Mouse (Mus musculus) kidney, embryonic 16.5 days (tissue): Measurements from ENCODE around the gene Foxn3. TPM values are rescaled to one million over a fixed set of nuclear protein-coding genes. Genes with fewer than 3 reads are reported as not detected.
A peak's percentile ranks its signal among the peaks of the same experiment; 100 is the strongest.

Experiments used
- ATAC-seq: fragments of 200-750 bp; cut with Nextera tagmentation; 2 replicates; pipeline ENCODE4 v1.8.0; 2017; ENCODE audit warnings: moderate TSS enrichment; ENCODE audit not compliant: low FRiP score, low TSS enrichment
- H3K27ac ChIP-seq: fragments of 300-500 bp; sonication (generic); 2 replicates; pipeline ENCODE4 v1.5.1; 2014; ENCODE audit warnings: low read length
- H3K27me3 ChIP-seq: fragments of 300-500 bp; sonication (generic); 2 replicates; pipeline ENCODE4 v1.6.1; 2014; ENCODE audit warnings: low read length, control low read depth, mixed read lengths; ENCODE audit not compliant: insufficient read depth
- H3K36me3 ChIP-seq: fragments of 300-500 bp; sonication (generic); 2 replicates; pipeline ENCODE4 v1.6.1; 2014; ENCODE audit warnings: low read length, control low read depth, mixed read lengths; ENCODE audit not compliant: insufficient read depth
- H3K4me1 ChIP-seq: fragments of 300-500 bp; sonication (generic); 2 replicates; pipeline ENCODE4 v1.6.1; 2014; ENCODE audit warnings: low read length, control low read depth, mixed read lengths; ENCODE audit not compliant: insufficient read depth
- H3K4me2 ChIP-seq: fragments of 300-500 bp; sonication (generic); replicated peaks from 2 replicates; pipeline ENCODE4 v1.6.1; 2014; ENCODE audit warnings: low read depth, low read length
- H3K4me3 ChIP-seq: fragments of 300-500 bp; sonication (generic); 2 replicates; pipeline ENCODE4 v1.5.1; 2014; ENCODE audit warnings: mild to moderate bottlenecking, low read length
- H3K9ac ChIP-seq: fragments of 300-500 bp; sonication (generic); replicated peaks from 2 replicates; pipeline ENCODE4 v1.6.1; 2014; ENCODE audit warnings: low read length
- H3K9me3 ChIP-seq: fragments of 300-500 bp; sonication (generic); 2 replicates; pipeline ENCODE4 v1.6.1; 2016; ENCODE audit warnings: low read length, control low read depth
- WGBS: fragments of 180-500 bp; shearing (Covaris S2); extraction: QIAGEN DNeasy Blood & Tissue Kit; methylation state at CpG from one replicate; pipeline ENCODE4 v1.1.7; 2014; 5-methylcytosine and 5-hydroxymethylcytosine counted together
- polyA plus RNA-seq: library from polyadenylated mRNA; unstranded; fragments of >200 nt; fragmentation: Nextera tagmentation; extraction: Ambion mirVana; gene quantifications from 2 replicates; pipeline ENCODE4 v1.2.1, GENCODE M21; 2015

Foxn3 gene
- polyA plus RNA-seq, 1 experiment from 2014 or later = 54.0 TPM

GRCm38 (mm10) chr12:99335628-99336027, 227.8 kb downstream of the Foxn3 start:
- Histone ChIP-seq H3K4me2 (no peak overlapping the region), H3K4me3 (no peak overlapping the region), H3K27ac (peak overlapping the region; percentile 13; the same call in 1 of the 2 replicates), H3K9me3 (no peaks in the 10 kb centered on the region), H3K9ac (no peak overlapping the region), H3K27me3 (no peaks in the 10 kb centered on the region), H3K36me3 (no peaks in the 10 kb centered on the region), H3K4me1 (peaks cover 36% of the 10 kb centered on the region)
- 59% methylated on average over 9 of the region's 9 CpGs for WGBS
- ATAC-seq = no peak

GRCm38 (mm10) chr12:99334026-99334425, 229.4 kb downstream of the Foxn3 start:
- H3K4me1 ChIP-seq = peaks cover 46% of the 10 kb centered on the region
- H3K36me3 ChIP-seq = no peaks in the 10 kb centered on the region
- H3K4me3 ChIP-seq = no peak overlapping the region
- no peaks in the 10 kb centered on the region for H3K9me3 ChIP-seq
- no peak for ATAC-seq
- H3K4me2 ChIP-seq = no peak overlapping the region
- no peak overlapping the region for H3K27ac ChIP-seq
- H3K27me3 ChIP-seq = no peaks in the 10 kb centered on the region
- 84% methylated on average over 9 of the region's 9 CpGs for WGBS
- H3K9ac ChIP-seq = no peak overlapping the region

GRCm38 (mm10) chr12:99333304-99333968, 229.9 kb downstream of the Foxn3 start:
- Histone ChIP-seq H3K9ac (no peak overlapping the region), H3K4me2 (no peak overlapping the region), H3K27me3 (no peaks in the 10 kb centered on the region), H3K4me3 (no peak overlapping the region), H3K4me1 (peaks cover 52% of the 10 kb centered on the region), H3K27ac (no peak overlapping the region), H3K9me3 (no peaks in the 10 kb centered on the region), H3K36me3 (no peaks in the 10 kb centered on the region)
- 86% methylated on average over 20 of the region's 20 CpGs for WGBS
- ATAC-seq = no peak

- H3K9ac ChIP-seq = no peak overlapping the region
- no peaks in the 10 kb centered on the region for H3K36me3 ChIP-seq
- no peak overlapping the region for H3K27ac ChIP-seq
- no peaks in the 10 kb centered on the region for H3K27me3 ChIP-seq
- 64% methylated on average over 16 of the region's 16 CpGs for WGBS
- H3K4me3 ChIP-seq = no peak overlapping the region
- H3K4me1 ChIP-seq = peaks cover 49% of the 10 kb centered on the region
- H3K9me3 ChIP-seq = no peaks in the 10 kb centered on the region
- no peak overlapping the region for H3K4me2 ChIP-seq
- no peak for ATAC-seq
Measured at GRCm38 (mm10) chr12:99332144-99332807, 231.1 kb downstream of the Foxn3 start.

GRCm38 (mm10) chr12:99331341-99331947, 231.9 kb downstream of the Foxn3 start:
- no peak for ATAC-seq
- H3K9ac ChIP-seq = no peak overlapping the region
- no peaks in the 10 kb centered on the region for H3K9me3 ChIP-seq
- no peak overlapping the region for H3K4me2 ChIP-seq
- 44% methylated on average over 7 of the region's 8 CpGs for WGBS
- H3K4me1 ChIP-seq = peaks cover 43% of the 10 kb centered on the region
- H3K36me3 ChIP-seq = no peaks in the 10 kb centered on the region
- H3K27me3 ChIP-seq = no peaks in the 10 kb centered on the region
- H3K4me3 ChIP-seq = no peak overlapping the region
- H3K27ac ChIP-seq = no peak overlapping the region

GRCm38 (mm10) chr12:99330822-99331285, 232.5 kb downstream of the Foxn3 start:
- Histone ChIP-seq H3K4me1 (peaks cover 43% of the 10 kb centered on the region), H3K27ac (no peak overlapping the region)
- 73% methylated on average over 12 of the region's 12 CpGs for WGBS

GRCm38 (mm10) chr12:99329301-99330257, 233.8 kb downstream of the Foxn3 start:
- 22% methylated on average over 20 of the region's 20 CpGs for WGBS
- Histone ChIP-seq H3K27ac (no peak overlapping the region), H3K9me3 (no peaks in the 10 kb centered on the region), H3K4me1 (peaks cover 40% of the 10 kb centered on the region), H3K27me3 (no peaks in the 10 kb centered on the region), H3K9ac (no peak overlapping the region), H3K4me2 (peak overlapping the region; percentile 5; the same call in 1 of the 2 replicates), H3K4me3 (no peak overlapping the region), H3K36me3 (no peaks in the 10 kb centered on the region)
- peak; percentile 37; the same call in 1 of the 2 replicates for ATAC-seq

More at GRCm38 (mm10) chr12:99330822-99331285, 232.5 kb downstream of the Foxn3 start:
- H3K27me3 ChIP-seq = no peaks in the 10 kb centered on the region
- H3K9ac ChIP-seq = no peak overlapping the region
- no peak overlapping the region for H3K4me2 ChIP-seq
- no peak for ATAC-seq
- H3K9me3 ChIP-seq = no peaks in the 10 kb centered on the region
- no peak overlapping the region for H3K4me3 ChIP-seq
- no peaks in the 10 kb centered on the region for H3K36me3 ChIP-seq

- Histone ChIP-seq H3K9me3 (no peaks in the 10 kb centered on the region), H3K4me1 (peaks cover 35% of the 10 kb centered on the region), H3K36me3 (no peaks in the 10 kb centered on the region), H3K27me3 (no peaks in the 10 kb centered on the region), H3K4me3 (no peak overlapping the region), H3K27ac (no peak overlapping the region), H3K9ac (no peak overlapping the region), H3K4me2 (no peak overlapping the region)
- ATAC-seq = no peak
- WGBS = 22% methylated on average over 8 of the region's 8 CpGs
Measured at GRCm38 (mm10) chr12:99326157-99326556, 237.2 kb downstream of the Foxn3 start.
